Mouse (Mus musculus): Measurements from ENCODE around the gene Neo1.
"Not testable (repeated sequence)": the region's sequence is repeated elsewhere in the genome, so short reads cannot be mapped to it uniquely, and the experiment has no call there.

Gene Neo1

DNA sequence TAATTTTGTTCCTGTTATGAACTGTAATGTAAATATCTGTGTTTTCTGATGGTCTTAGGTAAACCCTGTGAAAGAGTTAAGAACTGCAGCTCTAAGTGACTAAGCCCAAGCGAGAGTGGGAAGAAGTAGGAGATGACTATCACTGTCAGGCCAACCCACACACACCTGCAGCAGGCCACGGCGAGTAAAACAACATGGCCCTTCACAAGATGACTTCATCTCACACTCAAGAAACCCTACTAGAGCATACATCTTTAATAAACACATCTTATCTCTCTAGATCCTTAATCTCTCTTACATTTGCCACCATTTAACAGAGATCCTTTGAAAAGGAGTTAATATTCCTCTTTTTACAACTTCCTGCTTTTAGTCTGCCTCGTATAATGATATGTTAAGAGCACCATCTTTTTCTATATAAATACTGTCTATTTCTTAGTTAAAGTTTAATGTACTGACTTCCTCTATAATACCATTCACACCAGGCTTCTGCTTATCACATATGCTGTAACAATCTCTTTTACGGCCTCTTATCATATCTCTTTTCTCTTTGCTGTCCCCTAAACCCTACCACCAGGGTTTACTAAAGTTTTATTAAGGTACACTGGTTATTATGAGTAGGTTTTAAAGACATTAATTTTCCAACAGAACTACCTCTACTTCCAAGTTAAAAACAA, 46.8 kb downstream of the Neo1 start:
- no peak for DNase-seq (ENCODE audit: low read depth)

DNA sequence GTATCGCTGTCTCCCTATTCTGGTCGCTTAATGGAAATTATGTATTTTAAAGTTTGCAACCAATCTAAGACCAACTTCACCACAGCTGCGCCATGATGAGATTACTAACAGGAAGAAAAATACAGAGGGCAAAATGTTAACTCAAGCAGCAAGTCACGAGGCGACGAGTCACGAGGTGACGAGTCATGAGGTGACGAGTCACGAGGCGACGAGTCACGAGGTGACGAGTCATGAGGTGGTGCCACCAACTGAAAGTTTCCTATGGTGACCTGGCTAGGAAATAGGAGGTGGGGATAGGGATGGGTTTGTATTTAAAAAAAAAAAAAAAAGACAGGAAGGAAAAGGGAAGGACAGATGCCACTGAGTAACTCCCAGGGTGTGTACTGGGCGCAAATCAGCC, 57.2 kb downstream of the Neo1 start:
- no peak for DNase-seq (ENCODE audit: low read depth)

DNA sequence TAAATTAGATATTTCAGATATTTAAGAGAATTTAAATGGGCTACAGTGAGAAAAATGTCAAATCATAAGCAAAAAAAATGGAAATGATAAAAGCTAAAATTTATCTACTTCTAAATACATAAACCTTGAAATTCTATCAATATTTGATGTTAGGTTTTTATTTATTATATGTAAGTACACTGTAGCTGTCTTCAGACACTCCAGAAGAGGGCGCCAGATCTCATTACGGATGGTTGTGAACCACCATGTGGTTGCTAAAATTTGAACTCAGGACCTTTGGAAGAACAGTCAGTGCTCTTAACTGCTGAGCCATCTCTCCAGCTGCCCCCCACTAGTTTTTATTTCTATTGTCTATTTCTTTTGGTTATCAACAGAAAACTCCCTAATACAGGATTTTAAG, 65.1 kb downstream of the Neo1 start:
- not testable (repeated sequence) for DNase-seq (ENCODE audit: low read depth)

DNA sequence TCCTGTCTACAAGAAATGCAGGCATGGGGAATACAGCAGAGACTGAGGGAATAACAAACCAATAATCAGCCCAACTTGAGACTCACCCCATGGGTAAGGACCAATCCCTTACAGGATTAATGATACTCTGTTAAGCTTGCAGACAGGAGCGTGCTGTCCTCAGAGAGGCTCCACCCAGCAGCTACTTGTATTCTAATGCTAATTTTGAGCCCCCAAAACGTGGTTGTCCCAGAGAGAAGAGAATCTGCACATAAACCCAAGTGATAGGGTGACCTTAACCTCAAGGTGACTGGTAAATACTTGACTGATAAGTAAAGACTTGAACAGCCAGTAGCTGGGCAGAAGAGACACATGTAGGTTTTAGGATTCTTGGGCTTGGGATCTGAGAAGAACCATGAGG, 68.9 kb downstream of the Neo1 start:
- DNase-seq (ENCODE audit: low read depth), result no peak

DNA sequence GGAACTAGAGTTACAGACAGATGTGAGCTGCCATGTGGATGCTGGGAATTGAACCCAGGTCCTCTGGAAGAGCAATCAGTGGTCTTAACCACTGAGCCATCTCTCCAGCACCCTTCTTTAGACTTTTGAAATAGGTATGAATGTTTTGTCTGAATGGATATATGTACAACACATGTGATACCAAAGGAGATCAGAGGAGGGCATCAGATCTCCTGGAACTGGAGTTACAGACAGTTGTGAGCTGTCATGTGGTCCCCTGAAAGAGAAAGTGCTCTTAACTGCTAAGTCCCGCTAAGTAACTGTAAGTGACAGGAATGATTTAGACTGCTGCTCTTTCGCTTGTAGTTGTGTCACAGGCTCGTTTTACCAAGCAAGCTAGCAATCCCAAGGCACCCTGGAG, 80.7 kb downstream of the Neo1 start:
- no peak for DNase-seq (ENCODE audit: low read depth)

DNA sequence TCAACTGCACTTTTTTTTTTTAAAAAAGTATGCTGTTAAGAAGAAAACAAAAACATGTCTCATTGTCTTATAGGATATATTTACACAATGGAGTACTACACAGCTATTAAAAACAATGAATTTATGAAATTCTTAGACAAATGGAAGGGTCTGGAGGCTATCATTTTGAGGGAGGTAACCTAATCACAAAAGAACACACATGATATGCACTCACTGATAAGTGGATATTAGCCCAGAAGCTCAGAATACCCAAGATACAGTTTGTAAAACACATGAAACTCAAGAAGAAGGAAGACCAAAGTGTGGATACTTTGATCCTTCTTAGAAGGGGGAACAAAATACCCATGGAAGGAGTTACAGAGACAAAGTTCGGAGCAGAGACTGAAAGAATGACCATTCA, 90.3 kb downstream of the Neo1 start:
- not testable (repeated sequence) for DNase-seq (ENCODE audit: low read depth)

DNA sequence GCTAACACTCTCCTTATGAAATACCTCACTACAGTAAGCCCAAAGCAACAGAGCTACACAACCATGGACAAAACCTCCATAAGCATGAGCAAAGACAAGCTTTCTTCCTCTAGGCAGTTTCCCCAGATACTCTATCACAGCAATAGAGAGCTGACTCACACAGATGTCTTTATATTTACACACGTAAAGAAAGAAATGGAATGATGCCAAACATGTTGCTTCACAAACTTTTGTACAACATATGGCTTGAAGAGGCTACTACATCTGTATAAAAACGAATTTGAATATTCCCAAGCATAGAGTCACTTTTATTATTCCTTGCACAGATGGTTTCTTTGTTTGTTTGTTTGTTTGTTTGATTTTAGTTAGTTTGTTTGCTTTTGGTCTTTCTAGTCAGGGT, 101.5 kb downstream of the Neo1 start:
- no peak for DNase-seq (ENCODE audit: low read depth)

DNA sequence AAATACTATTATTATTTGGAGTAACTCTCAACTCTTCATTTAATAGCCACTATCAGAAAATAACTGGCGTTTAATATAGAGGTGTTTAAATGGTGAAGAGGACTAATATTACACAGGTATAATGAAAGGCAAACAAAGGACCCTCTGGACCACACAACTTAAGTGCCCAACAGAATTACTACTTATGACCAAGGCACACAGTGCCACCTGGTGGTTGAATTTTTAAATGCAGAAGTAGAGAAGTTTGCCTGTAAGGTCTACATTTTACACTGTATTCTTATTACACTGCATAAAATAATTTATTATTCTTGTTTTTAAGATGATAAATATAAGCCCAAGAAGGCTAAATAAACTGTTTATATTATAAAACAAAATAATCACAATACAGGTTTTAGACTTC, 108.1 kb downstream of the Neo1 start:
- DNase-seq (ENCODE audit: low read depth), result peak; percentile 65

DNA sequence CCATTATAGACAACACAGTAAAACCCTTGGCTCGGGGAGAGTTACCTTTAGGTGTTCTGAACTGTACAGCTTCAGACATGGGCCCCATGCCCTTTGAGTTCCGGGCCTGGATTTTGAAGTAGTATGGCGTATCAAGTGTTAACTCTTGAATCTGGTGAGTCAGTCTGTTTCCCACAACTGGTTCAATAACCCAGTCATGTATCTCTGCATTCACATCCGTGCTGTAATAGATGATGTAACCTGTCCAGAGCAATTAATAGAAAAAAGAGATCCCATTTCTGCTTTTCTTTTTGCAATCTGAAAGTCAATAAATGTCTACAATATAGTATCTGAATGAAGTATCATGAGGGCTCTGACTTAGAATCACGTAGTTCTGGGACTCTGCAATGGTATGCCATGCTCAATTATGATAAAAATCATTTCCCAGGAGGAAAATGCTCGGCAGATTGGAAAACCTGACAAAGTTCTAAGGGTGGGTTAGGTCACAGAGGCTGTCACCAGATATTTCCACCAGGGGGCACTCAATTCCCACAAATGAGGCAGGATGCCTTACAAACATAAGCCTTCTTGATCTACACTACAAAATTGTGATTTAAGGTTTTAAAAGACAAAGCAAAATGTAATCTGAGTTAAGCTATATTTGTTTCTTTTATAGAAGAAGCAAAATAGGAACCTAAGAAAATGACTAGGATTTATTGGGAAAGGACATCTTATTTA, 133.2 kb downstream of the Neo1 start:
- peak; percentile 40 for DNase-seq (ENCODE audit: low read depth)

DNA sequence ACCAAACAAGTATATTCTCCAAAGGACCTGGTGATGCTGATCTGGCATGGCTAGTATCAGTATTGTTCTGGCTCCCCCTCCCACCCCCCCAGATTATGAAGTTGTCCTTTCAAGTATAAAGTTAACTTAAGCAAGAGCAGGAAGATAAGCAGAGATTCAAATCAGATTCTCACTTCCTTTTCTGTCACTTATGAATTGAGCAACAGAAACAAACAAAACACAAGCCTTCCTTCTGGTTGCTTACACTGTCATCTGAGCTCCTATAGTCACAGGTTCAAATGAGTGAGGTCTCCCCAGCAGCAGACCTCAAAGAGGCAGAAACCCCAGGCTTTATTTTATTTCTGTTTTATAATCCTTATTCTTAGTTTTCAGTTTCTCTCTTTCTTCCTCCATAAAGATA, 136.6 kb downstream of the Neo1 start:
- DNase-seq (ENCODE audit: low read depth), result no peak

DNA sequence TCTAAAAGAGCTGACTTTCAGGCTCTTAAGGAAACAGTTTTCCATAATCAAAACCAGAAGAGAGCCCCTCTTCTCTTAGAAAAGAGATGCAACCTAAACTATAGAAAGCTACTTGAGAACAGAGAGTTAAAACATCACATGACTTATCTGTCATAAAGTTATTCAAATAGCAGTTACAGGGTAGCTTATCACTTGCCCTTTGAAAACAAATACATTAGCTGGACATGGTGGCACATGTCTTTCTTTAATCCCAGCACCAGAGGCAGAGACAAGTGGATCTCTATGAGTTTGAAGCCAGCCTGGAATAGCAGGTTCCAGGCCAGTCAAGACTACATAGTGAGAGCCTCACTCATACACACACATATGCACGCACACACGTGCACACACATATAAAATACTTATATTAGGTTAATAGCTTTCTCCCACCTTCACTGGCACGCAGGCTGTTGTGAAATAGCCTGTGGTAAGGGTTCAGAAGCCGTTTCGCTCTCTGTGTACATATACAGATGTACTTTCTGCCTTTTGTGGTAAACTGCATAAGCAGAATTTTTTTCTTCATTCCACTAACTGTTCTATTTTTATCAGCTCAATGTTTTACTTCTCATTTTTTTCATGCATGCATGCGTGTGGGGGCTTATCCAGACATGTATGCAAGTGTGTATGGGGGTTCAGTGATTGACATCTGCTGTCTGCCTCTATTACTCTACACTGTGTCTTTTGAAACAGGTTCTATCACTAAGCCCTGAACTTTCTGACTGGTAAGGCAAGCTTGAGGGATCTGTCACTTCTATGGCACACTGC, 144.2 kb downstream of the Neo1 start:
- DNase-seq (ENCODE audit: low read depth), result no peak

DNA sequence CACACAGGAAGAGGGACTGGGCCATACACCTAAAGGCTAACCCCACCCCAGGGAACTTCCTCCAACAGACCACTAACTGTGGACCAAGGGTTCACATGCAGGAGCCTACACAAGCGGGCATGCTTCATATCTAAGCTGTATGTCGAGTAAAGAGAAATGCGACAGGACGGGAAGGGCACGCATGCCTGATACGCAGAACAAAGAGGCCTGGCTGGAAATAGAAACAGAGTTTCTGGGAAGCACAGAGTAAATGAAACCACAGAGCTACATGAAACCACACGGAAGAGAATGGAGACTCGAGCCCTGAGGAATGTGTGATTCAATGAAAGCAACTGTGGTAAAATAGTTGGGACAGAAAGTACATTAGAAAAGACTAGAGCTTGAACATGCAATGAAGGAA, 145.3 kb downstream of the Neo1 start:
- no peak for DNase-seq (ENCODE audit: low read depth)

DNA sequence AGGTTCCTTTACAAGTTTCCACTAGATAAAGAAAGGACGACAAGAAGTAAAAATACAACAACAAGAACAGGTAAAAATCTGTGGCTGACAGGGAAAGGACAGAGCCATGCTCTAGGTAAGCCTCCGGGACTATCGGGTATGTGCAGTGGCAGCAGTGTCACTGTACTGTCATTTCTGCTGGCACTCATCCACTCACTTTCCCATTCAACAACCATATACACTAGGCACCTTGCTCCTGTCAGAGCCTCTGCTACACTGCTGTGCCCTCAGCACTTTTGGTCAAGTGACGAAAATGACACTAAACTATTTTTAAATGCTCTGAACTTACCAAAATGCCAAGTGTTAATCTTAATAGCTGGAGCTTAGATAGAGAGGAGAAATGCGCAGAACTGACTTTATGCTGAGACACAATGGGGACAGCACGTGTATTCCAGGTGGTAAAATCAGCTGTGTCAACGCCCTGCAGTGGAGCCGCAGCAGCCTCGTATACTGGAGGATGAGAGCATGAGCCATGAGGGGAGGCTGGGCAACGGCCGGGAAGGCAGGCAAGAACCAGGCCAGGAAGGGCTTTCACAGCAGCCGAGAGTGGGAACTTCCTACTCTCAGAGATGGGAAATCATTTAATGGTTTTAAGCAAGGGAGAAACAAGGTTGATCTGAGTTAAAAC, 146.3 kb downstream of the Neo1 start:
- no peak for DNase-seq (ENCODE audit: low read depth)

DNA sequence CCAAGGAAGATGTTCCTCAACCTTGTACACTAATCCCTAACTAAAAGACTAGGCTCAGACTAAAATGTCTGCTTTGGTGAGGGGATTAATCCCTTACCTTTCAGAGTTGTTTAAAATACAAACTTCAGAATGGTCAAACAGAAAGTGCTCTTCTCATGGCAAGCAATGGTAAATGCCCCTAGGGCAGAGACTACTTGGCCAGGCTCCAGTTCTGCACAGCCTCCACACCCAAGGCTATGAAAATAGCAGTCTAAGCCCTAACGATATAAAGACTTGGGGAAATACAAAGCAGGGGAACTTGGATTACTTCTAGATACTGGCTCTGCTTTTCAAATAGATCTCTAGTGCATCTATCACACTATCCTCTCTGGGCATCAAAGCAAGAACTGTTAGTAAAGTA, 153.6 kb downstream of the Neo1 start:
- no peak for DNase-seq (ENCODE audit: low read depth)

DNA sequence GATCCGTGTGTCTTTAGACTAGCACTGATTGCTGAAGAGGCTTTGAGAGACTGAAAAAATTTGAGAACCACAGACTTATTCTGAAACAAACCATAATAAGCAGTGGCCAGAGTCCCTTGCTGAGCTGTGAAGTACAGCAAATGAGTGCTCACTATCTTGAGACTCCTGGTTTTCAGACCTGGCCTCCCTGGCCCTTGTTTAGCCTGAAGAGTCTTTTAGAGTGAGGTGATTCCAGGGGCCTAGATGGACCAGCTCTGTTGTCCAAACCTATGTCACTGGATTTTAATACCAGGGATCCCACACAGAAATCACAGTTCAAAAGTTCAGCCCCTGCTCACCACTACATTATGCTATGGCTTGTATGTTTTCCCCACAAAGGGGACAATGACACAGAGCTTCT, 156.4 kb downstream of the Neo1 start:
- DNase-seq (ENCODE audit: low read depth), result no peak

DNA sequence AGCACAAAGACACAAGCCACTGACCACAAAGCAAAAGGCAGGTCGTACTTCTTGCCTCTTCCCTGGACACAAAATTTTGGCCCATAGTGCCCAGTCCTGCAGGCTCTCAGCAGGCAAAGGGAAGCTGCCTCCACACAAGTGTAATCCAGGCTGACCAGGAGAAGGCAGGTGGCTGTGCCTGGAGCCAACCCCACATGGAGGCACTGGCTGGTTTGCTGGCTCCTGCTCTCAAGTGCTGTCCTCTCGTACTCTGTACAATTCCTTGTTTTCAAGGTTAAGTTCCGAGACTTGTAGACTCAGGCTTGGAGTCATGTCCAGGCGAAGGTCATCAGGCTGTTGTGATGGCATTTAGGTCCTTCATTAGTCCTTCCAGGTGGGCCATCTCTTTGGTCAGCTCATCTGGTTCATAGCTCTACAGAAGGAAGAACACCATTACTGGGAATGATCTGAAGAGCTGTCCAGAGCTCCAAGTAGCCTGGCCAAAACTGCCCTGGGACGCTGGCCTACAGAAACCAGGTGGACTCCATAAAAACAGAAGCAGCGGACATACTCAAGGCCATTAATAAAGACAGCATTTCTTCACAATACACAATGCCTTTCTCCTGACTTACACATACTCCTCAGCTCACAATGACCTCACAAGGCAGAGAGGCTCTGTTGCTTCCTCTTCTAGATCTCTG, 159.2 kb downstream of the Neo1 start:
- DNase-seq (ENCODE audit: low read depth), result no peak

DNA sequence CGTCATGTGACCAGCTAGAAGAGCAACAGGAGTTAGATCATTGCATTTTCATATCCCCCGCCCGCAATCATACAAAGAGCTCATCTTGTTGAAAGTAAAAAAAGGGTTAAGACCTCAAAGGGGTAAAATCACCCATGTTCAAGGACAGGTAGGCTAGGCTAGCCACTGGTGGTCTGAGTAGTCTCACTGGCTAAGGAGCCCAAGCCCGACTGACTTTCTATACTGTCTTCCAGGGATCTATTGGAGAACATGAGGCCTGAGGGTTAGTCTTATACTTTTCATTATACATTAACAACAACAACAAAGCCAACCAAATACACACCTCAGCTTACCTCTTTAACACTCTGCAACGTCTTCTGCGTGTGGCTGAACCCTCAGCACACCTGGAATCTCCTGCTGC, 160.8 kb downstream of the Neo1 start:
- DNase-seq (ENCODE audit: low read depth), result no peak

DNA sequence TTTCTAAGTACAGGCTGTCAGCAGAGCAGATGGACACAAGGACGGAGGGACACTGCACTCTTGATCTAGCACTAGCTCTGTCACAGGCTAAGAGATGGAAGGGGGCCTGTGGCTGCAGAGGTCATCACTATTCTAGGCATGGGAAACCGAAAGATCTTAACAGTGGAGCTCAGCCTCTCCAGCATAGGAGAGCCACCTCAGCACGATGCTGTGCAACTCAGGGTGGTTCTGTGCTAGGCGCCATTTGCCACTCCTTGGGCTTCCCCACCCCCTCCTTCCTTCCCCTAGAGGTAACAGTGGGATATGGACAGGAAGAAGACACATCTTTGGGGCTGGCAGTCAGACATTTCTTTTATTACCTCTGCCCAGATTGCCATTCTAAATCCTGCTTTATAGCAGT, 161.9 kb downstream of the Neo1 start:
- DNase-seq (ENCODE audit: low read depth), result no peak

DNA sequence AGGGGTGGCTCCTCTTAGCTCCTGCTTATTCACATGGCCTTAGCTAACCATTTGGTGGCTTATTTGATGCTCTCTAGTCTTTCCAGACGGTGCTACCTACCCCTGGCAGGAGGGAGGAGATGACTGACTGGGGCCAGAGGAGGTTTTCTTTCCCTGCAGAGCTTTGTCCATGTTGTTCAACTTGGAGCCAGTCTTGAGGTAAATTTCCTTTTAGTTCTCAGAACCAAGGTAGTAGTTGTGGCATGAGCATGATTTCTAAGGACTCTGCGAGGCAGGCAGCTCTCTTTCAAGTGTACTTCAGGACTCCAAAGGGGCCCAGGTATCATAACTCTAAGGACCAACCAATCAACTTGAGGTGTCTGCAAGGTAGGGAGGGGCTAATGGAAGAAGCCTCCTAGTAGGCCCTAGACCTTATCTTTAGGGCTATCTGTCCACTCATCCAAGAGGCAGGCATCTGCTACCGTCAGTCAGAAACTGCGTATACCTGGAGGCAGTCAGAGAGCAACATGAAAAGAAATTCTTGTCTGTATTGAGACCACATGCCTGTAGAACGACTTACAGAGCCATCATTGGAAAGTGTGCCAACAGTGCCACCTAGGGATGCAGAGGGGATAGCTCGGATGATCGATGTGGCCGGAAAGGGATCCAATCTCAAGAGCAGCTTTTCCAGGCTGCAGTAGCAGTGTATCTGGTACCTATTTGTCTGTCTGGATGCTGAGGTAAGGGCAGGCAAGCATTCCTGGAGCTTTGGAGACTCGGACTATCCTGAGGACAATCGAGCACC, 162.5 kb downstream of the Neo1 start:
- peak; percentile 12 for DNase-seq (ENCODE audit: low read depth)

DNA sequence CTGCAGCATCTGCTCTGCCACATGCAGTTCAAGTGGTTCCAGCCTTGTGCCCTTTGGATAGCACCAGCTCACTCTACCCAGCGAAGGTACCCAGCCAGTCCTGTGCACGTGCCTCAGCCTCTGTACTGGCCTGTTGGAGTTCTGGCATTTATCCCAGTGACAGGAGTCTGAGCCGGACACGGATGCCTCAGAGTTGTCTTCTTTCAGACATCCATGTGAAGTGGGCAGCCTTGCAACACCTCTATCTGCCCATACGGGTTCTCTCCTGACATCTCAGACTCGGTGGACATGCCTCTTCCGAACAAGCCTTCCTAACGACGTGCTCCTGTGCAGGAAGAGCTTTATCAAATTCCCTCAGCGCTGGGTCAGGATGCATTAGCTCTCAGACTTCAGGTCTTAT, 165.1 kb downstream of the Neo1 start:
- DNase-seq (ENCODE audit: low read depth), result no peak

DNA sequence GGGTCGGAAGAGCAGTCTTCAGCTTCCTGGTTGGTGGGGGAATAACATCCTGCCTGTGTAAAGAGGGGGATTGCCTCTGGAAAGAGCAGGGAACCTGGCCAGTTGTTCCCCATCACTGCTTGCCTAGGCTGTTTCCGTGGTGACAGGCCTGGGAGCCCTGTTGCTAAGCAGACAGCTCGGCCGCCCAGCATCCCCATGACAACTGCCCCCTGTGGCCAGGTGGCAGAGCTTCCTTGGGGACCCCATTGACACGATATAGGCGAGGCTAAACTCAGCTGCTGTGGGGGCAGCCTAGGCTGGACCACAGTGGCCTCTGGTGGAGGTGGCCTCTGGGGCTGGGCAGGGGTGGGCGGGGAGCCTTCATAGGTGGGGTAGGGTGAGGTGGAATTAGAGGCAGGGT, 172.4 kb downstream of the Neo1 start:
- DNase-seq (ENCODE audit: low read depth), result no peak

Data from naive thymus-derived CD4-positive, alpha-beta T cell, adult 2 months (primary cell).